Mouse (Mus musculus) heart, postnatal 0 days (tissue): ENCODE measurements around the gene Pp2d1. TPM values are rescaled to one million over a fixed set of nuclear protein-coding genes. Genes with fewer than 3 reads are reported as not detected.

Source experiments
- ATAC-seq: fragments of 200-750 bp; cut with Nextera tagmentation; 2 replicates; pipeline ENCODE4 v1.8.0; 2017; ENCODE audit warnings: low read depth, moderate number of reproducible peaks, moderate library complexity; ENCODE audit not compliant: insufficient read depth
- DNase-seq: peaks from one replicate; pipeline ENCODE4 v3.0.0-alpha.2; 2016; ENCODE audit warnings: low spot score
- H3K27ac ChIP-seq: fragments of 300-500 bp; sonication (generic); 2 replicates; pipeline ENCODE4 v1.5.1; 2014; ENCODE audit warnings: low read depth, mild to moderate bottlenecking
- H3K27me3 ChIP-seq: fragments of 300-500 bp; sonication (generic); 2 replicates; pipeline ENCODE4 v1.6.1; 2014; ENCODE audit warnings: low read length, mixed read lengths; ENCODE audit not compliant: control insufficient read depth, insufficient read depth
- H3K36me3 ChIP-seq: fragments of 300-500 bp; sonication (generic); replicated peaks from 2 replicates; pipeline ENCODE4 v1.6.1; 2014; ENCODE audit warnings: low read length, mixed read lengths; ENCODE audit not compliant: control insufficient read depth, insufficient read depth
- H3K4me1 ChIP-seq: fragments of 300-500 bp; sonication (generic); 2 replicates; pipeline ENCODE4 v1.6.1; 2014; ENCODE audit warnings: antibody characterized with exemption; ENCODE audit not compliant: control insufficient read depth, insufficient read depth
- H3K4me2 ChIP-seq: fragments of 300-500 bp; sonication (generic); 2 replicates; pipeline ENCODE4 v1.6.1; 2014; ENCODE audit warnings: low read depth, mild to moderate bottlenecking, low read length, moderate library complexity
- H3K4me3 ChIP-seq: fragments of 300-500 bp; sonication (generic); 2 replicates; pipeline ENCODE4 v1.5.1; 2014; ENCODE audit warnings: low read depth, low read length
- H3K9ac ChIP-seq: fragments of 300-500 bp; sonication (generic); replicated peaks from 2 replicates; pipeline ENCODE4 v1.6.1; 2014; ENCODE audit warnings: low read depth, low read length, mixed read lengths
- H3K9me3 ChIP-seq: fragments of 300-500 bp; sonication (generic); replicated peaks from 2 replicates; pipeline ENCODE4 v1.6.1; 2016; ENCODE audit warnings: low read length; ENCODE audit not compliant: control insufficient read depth
- CTCF ChIP-seq: IDR thresholded peaks from 2 replicates; pipeline ENCODE4 v1.5.1; 2016; ENCODE audit warnings: antibody characterized with exemption, control low read depth, low read depth
- EP300 ChIP-seq: IDR thresholded peaks from 2 replicates; pipeline ENCODE4 v1.6.1; 2016; ENCODE audit warnings: antibody characterized with exemption, low read depth
- WGBS: fragments of 180-500 bp; shearing (Covaris S2); extraction: QIAGEN DNeasy Blood & Tissue Kit; methylation state at CpG from one replicate; pipeline ENCODE4 v1.1.7; 2014; 5-methylcytosine and 5-hydroxymethylcytosine counted together
- polyA plus RNA-seq: library from polyadenylated mRNA; unstranded; fragments of >200 nt; fragmentation: Nextera tagmentation; extraction: Ambion mirVana; gene quantifications from 2 replicates; pipeline ENCODE4 v1.2.1, GENCODE M21; 2015
- total RNA-seq: library from RNA; depleted of rRNA; stranded (reverse); fragments of >200 nt; gene quantifications from 2 replicates; pipeline ENCODE4 v1.2.3, GENCODE M21; 2014; ENCODE audit warnings: low replicate concordance

Gene Pp2d1
- total and polyA plus RNA-seq, 2 experiments from 2014 or later = 0.14 TPM; not detected in 1

DNA sequence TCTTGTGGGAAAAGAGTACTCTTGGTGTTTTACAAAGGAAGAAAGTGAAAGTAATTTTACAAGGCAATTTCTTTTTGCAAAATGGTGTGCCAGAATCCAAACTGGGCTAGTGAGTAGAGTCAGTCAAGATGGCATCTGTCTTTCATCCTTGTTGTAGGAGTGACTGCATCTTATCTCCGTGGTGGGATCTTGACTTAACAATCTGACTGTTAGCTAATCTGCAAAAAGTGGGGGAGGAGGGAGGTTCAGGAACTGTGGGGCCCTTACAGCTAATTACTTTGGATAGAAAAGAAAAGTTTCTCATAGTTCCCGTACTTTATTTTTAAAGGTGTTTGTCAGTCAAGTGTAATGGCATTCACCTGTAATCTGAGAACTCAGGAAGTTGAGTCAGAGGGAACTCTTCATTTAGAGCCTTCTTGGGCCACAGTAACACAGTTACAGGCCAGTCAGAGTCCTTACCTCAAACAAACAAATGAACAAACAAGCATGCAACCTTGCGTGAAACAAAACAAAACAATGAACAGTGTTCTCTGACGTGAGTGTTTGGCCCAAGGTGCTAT, 42.9 kb upstream of the Pp2d1 start:
- peaks cover 65% of the 10 kb centered on the region for H3K4me1 ChIP-seq
- H3K27ac ChIP-seq = peak overlapping the region; percentile 64
- no peaks in the 10 kb centered on the region for H3K9me3 ChIP-seq
- no peak for DNase-seq
- ATAC-seq = no peak
- H3K36me3 ChIP-seq = 0 out of 2 replicates have a peak, but pooled peaks cover 4% of the 10 kb centered on the region
- H3K4me2 ChIP-seq = no peak overlapping the region
- 35% methylated on average over 4 of the region's 4 CpGs for WGBS
- H3K9ac ChIP-seq = no peak overlapping the region
- H3K27me3 ChIP-seq = no peaks in the 10 kb centered on the region
- TF ChIP-seq CTCF (no peak), EP300 (no peak)
- no peak overlapping the region for H3K4me3 ChIP-seq

DNA sequence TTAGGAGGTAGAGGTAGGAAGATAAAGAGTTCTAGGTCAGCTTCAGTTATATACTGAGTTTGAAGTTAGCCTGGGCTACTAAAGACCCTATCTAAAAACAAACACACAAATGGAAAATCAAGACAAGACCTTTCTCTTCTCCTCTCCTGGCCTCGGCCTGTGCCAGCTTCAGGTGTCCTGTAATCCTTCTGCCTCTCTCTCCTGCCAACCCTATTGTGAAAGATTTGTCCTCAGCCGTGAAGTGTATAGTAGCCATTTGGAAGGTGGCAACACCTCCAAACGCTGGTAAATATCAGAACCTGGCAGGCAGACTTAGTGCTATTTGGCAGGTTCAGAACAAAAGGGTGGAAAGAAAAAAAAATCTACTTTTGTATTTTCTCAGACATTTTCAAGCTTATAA, 41.0 kb upstream of the Pp2d1 start:
- no peak for DNase-seq
- H3K4me1 ChIP-seq = peaks cover 53% of the 10 kb centered on the region
- no peak for TF ChIP-seq EP300
- TF ChIP-seq CTCF = no peak
- H3K9ac ChIP-seq = no peak overlapping the region
- peak overlapping the region; percentile 60 for H3K27ac ChIP-seq
- WGBS = 55% methylated on average over 3 of the region's 3 CpGs
- H3K4me3 ChIP-seq = no peak overlapping the region
- 0 out of 2 replicates have a peak, but pooled peaks cover 4% of the 10 kb centered on the region for H3K36me3 ChIP-seq
- H3K27me3 ChIP-seq = no peaks in the 10 kb centered on the region
- H3K4me2 ChIP-seq = no peak overlapping the region
- H3K9me3 ChIP-seq = no peaks in the 10 kb centered on the region
- ATAC-seq = no peak

DNA sequence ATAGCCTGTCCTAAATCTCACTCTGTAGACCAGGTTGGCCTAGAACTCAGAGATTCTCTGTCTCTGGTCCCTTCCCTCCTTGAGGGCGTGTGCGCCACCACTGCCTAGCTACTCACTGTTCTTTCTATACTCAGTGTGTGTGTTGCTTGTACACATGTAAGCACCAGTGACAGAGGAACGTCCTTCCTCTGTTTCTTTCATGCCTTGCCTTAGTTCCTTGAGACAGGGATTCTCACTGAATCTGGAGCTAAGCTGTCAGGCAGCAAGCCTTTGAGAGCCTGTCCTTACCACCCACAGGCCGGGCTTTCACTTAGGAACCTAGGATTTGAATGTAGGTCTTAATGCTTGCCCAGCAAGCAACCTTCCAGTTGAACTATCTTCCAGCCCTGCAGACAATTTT, 40.4 kb upstream of the Pp2d1 start:
- TF ChIP-seq CTCF = no peak
- no peak for TF ChIP-seq EP300
- Histone ChIP-seq H3K9me3 (no peaks in the 10 kb centered on the region), H3K4me2 (no peak overlapping the region), H3K36me3 (0 out of 2 replicates have a peak, but pooled peaks cover 4% of the 10 kb centered on the region), H3K27ac (peak overlapping the region; percentile 60), H3K4me3 (no peak overlapping the region), H3K27me3 (no peaks in the 10 kb centered on the region), H3K9ac (no peak overlapping the region), H3K4me1 (peaks cover 47% of the 10 kb centered on the region)
- WGBS = 54% methylated on average over 4 of the region's 4 CpGs
- ATAC-seq (no peak), DNase-seq (no peak)

DNA sequence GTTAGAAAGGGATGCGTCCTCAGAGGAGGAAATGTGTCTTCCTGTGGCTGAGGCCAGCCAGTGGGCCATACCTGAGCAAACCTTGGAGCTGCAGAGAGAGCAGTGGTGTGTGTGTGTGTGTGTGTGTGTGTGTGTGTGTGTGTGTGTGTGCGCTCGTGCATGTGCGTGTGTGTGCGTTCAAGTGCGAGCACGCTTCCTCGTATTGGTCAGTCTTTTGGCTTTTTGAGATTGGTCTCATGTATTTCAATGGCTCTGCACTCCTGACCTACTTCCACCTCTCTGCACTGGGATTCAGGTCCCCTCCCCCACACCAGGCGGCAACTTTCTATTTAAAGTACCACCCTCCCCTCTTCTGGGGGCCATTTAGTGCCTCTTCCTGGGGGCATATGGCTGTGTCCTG, 39.5 kb upstream of the Pp2d1 start:
- Histone ChIP-seq H3K9ac (no peak overlapping the region), H3K36me3 (0 out of 2 replicates have a peak, but pooled peaks cover 4% of the 10 kb centered on the region), H3K4me1 (peaks cover 39% of the 10 kb centered on the region), H3K4me2 (peak overlapping the region; percentile 29; the same call in 1 of the 2 replicates), H3K27ac (peak overlapping the region; percentile 60), H3K9me3 (no peaks in the 10 kb centered on the region), H3K27me3 (no peaks in the 10 kb centered on the region), H3K4me3 (no peak overlapping the region)
- no peak for DNase-seq
- WGBS = 31% methylated on average over 9 of the region's 9 CpGs
- ATAC-seq = peak; percentile 66
- TF ChIP-seq EP300 = no peak
- no peak for TF ChIP-seq CTCF

DNA sequence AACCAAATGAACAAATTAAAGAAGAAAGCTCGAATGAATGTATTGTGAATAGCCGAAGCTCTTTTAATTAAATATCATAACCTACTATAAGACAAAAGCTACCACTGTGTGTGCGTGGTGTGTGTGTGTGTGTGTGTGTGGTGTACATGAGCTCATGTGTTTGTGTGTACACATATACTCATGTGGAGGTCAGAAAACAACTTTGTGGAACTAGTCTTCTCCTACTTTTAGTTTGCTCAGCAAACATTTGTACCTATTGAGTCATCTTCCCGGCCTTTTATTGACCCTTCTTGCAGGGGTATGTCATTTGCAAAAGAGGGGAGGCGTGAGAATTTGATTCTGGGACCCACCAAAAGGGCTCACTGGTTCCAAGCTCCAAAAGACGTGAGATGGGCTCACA, 39.0 kb upstream of the Pp2d1 start:
- no peaks in the 10 kb centered on the region for H3K9me3 ChIP-seq
- 0 out of 2 replicates have a peak, but pooled peaks cover 4% of the 10 kb centered on the region for H3K36me3 ChIP-seq
- no peak for TF ChIP-seq CTCF
- no peak for TF ChIP-seq EP300
- H3K4me1 ChIP-seq = peaks cover 40% of the 10 kb centered on the region
- DNase-seq (no peak), ATAC-seq (no peak)
- H3K9ac ChIP-seq = no peak overlapping the region
- no peak overlapping the region for H3K4me3 ChIP-seq
- H3K27me3 ChIP-seq = no peaks in the 10 kb centered on the region
- WGBS = 79% methylated on average over 6 of the region's 6 CpGs
- peak overlapping the region; percentile 29; the same call in 1 of the 2 replicates for H3K4me2 ChIP-seq
- H3K27ac ChIP-seq = peak overlapping the region; percentile 60

DNA sequence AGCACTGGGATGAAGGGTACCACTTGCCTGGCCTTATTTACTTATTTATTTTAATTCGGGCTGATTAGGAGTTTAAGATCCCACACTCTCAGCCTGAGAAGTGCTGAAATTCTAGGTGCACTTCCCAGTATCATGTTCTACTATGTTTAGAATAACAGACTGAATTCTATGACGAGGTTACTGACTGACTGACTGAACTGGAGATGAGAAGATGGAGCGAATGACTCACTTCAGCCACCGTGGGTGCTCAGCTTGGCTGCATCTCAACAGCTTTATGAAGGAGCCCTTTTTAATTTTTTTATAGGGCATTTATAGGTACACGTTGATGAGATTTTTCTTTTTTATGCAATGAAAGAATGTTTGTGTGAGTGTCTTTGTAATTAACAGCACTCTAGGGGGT, 38.5 kb upstream of the Pp2d1 start:
- no peaks in the 10 kb centered on the region for H3K9me3 ChIP-seq
- TF ChIP-seq CTCF (no peak), EP300 (no peak)
- H3K27ac ChIP-seq = peak overlapping the region; percentile 60
- no peak for ATAC-seq
- no peak for DNase-seq
- H3K9ac ChIP-seq = no peak overlapping the region
- H3K36me3 ChIP-seq = 0 out of 2 replicates have a peak, but pooled peaks cover 4% of the 10 kb centered on the region
- 35% methylated on average over 5 of the region's 5 CpGs for WGBS
- no peak overlapping the region for H3K4me2 ChIP-seq
- H3K4me1 ChIP-seq = peaks cover 40% of the 10 kb centered on the region
- no peaks in the 10 kb centered on the region for H3K27me3 ChIP-seq
- H3K4me3 ChIP-seq = no peak overlapping the region
